Mouse (Mus musculus) embryonic facial prominence, embryonic 15.5 days (tissue): Measurements from ENCODE around the gene Paip2b. TPM values are rescaled to one million over a fixed set of nuclear protein-coding genes. Genes with fewer than 3 reads are reported as not detected.
A peak's percentile ranks its signal among the peaks of the same experiment; 100 is the strongest.
"Not testable (repeated sequence)": the region's sequence is repeated elsewhere in the genome, so short reads cannot be mapped to it uniquely, and the experiment has no call there.

Source experiments
- ATAC-seq: fragments of 200-750 bp; cut with Nextera tagmentation; 2 replicates; pipeline ENCODE4 v1.8.0; 2017; ENCODE audit warnings: low read depth, moderate TSS enrichment; ENCODE audit not compliant: insufficient number of reproducible peaks, low FRiP score, low TSS enrichment
- H3K27ac ChIP-seq: fragments of 300-500 bp; sonication (generic); replicated peaks from 2 replicates; pipeline ENCODE4 v1.5.1; 2015; ENCODE audit warnings: mild to moderate bottlenecking, inconsistent platforms
- H3K27me3 ChIP-seq: fragments of 300-500 bp; sonication (generic); 2 replicates; pipeline ENCODE4 v1.6.1; 2015; ENCODE audit warnings: inconsistent platforms
- H3K36me3 ChIP-seq: fragments of 300-500 bp; sonication (generic); 2 replicates; pipeline ENCODE4 v1.6.1; 2015; ENCODE audit warnings: mild to moderate bottlenecking, inconsistent platforms
- H3K4me1 ChIP-seq: fragments of 300-500 bp; sonication (generic); 2 replicates; pipeline ENCODE4 v1.6.1; 2015; ENCODE audit warnings: inconsistent platforms
- H3K4me2 ChIP-seq: fragments of 300-500 bp; sonication (generic); replicated peaks from 2 replicates; pipeline ENCODE4 v1.6.1; 2015; ENCODE audit warnings: mild to moderate bottlenecking, inconsistent platforms
- H3K4me3 ChIP-seq: fragments of 300-500 bp; sonication (generic); replicated peaks from 2 replicates; pipeline ENCODE4 v1.5.1; 2015; ENCODE audit warnings: mild to moderate bottlenecking, inconsistent platforms
- H3K9ac ChIP-seq: fragments of 300-500 bp; sonication (generic); 2 replicates; pipeline ENCODE4 v1.6.1; 2015; ENCODE audit warnings: inconsistent platforms
- H3K9me3 ChIP-seq: fragments of 300-500 bp; sonication (generic); replicated peaks from 2 replicates; pipeline ENCODE4 v1.6.1; 2016; ENCODE audit warnings: inconsistent platforms
- WGBS: fragments of 180-500 bp; shearing (Covaris S2); methylation state at CpG from one replicate; pipeline ENCODE4 v1.1.7; 2015; 5-methylcytosine and 5-hydroxymethylcytosine counted together
- polyA plus RNA-seq: library from polyadenylated mRNA; unstranded; fragments of >200 nt; fragmentation: Nextera tagmentation; extraction: Ambion mirVana; gene quantifications from 2 replicates; pipeline ENCODE4 v1.2.1, GENCODE M21; 2015

Gene Paip2b
- polyA plus RNA-seq, 1 experiment from 2014 or later: 19.9 TPM

- Histone ChIP-seq H3K27me3 (no peaks in the 10 kb centered on the region), H3K4me3 (no peak overlapping the region), H3K4me2 (no peak overlapping the region), H3K27ac (no peak overlapping the region), H3K36me3 (peaks cover 24% of the 10 kb centered on the region), H3K9me3 (no peaks in the 10 kb centered on the region), H3K4me1 (peaks cover 10% of the 10 kb centered on the region), H3K9ac (no peak overlapping the region)
- no peak for ATAC-seq
- 62% methylated on average over 3 of the region's 3 CpGs for WGBS
Measured at GRCm38 (mm10) chr6:83796686-83797085, 34.9 kb downstream of the Paip2b start.

- Histone ChIP-seq H3K36me3 (peaks cover 13% of the 10 kb centered on the region), H3K27ac (peak overlapping the region; percentile 96), H3K9ac (peak overlapping the region; percentile 75), H3K27me3 (no peaks in the 10 kb centered on the region), H3K4me3 (peak overlapping the region; percentile 88), H3K9me3 (no peaks in the 10 kb centered on the region), H3K4me1 (peaks cover 10% of the 10 kb centered on the region), H3K4me2 (peak overlapping the region; percentile 89)
- 5% methylated on average over 13 of the region's 13 CpGs for WGBS
- ATAC-seq: no peak
Measured at GRCm38 (mm10) chr6:83795492-83795900, 36.0 kb downstream of the Paip2b start.

- Histone ChIP-seq H3K9me3 (no peaks in the 10 kb centered on the region), H3K27me3 (no peaks in the 10 kb centered on the region), H3K4me1 (peaks cover 10% of the 10 kb centered on the region), H3K4me3 (peak within 1 kb of the TSS; percentile 88), H3K4me2 (peak within 1 kb of the TSS; percentile 89), H3K36me3 (peaks cover 7% of the 10 kb centered on the region; the same call in 1 of the 2 replicates), H3K27ac (peak within 1 kb of the TSS; percentile 96), H3K9ac (peak within 1 kb of the TSS; percentile 75)
- peak; percentile 95 for ATAC-seq
- under 1% methylated on average over 43 of the region's 43 CpGs for WGBS
Measured at GRCm38 (mm10) chr6:83794760-83795296, 36.7 kb downstream of the Paip2b start, which contains the start of gene Nagk. Nagk (plus strand) TSS chr6:83794982.

- Histone ChIP-seq H3K27ac (no peak overlapping the region), H3K9ac (no peak overlapping the region), H3K36me3 (no peaks in the 10 kb centered on the region), H3K4me2 (no peak overlapping the region), H3K4me3 (no peak overlapping the region), H3K27me3 (no peaks in the 10 kb centered on the region), H3K9me3 (no peaks in the 10 kb centered on the region), H3K4me1 (peaks cover 7% of the 10 kb centered on the region)
- no peak for ATAC-seq
- WGBS: 64% methylated on average over 4 of the region's 4 CpGs
Measured at GRCm38 (mm10) chr6:83791251-83791890, 40.2 kb downstream of the Paip2b start.

GRCm38 (mm10) chr6:83790533-83790932 is 41.0 kb downstream of the Paip2b start:
- not testable (repeated sequence) for H3K4me2 ChIP-seq, H3K4me1 ChIP-seq, H3K36me3 ChIP-seq, H3K27me3 ChIP-seq, H3K9me3 ChIP-seq, H3K9ac ChIP-seq, H3K27ac ChIP-seq, H3K4me3 ChIP-seq, ATAC-seq
- 77% methylated on average over 5 of the region's 5 CpGs for WGBS

GRCm38 (mm10) chr6:83788554-83788953 is 43.0 kb downstream of the Paip2b start:
- no peak overlapping the region for H3K9ac ChIP-seq
- WGBS: 65% methylated on average over 7 of the region's 7 CpGs
- no peak for ATAC-seq
- H3K27ac ChIP-seq: no peak overlapping the region
- H3K4me1 ChIP-seq: no peaks in the 10 kb centered on the region
- H3K4me2 ChIP-seq: no peak overlapping the region
- no peak overlapping the region for H3K4me3 ChIP-seq
- H3K9me3 ChIP-seq: no peaks in the 10 kb centered on the region
- H3K27me3 ChIP-seq: no peaks in the 10 kb centered on the region
- H3K36me3 ChIP-seq: no peaks in the 10 kb centered on the region

- Histone ChIP-seq H3K27ac (no peak overlapping the region), H3K4me2 (no peak overlapping the region), H3K36me3 (no peaks in the 10 kb centered on the region), H3K9ac (no peak overlapping the region), H3K9me3 (no peaks in the 10 kb centered on the region), H3K27me3 (no peaks in the 10 kb centered on the region), H3K4me1 (no peaks in the 10 kb centered on the region), H3K4me3 (no peak overlapping the region)
- no peak for ATAC-seq
- WGBS: 68% methylated on average over 3 of the region's 3 CpGs
Measured at GRCm38 (mm10) chr6:83786426-83786825, 45.1 kb downstream of the Paip2b start.

- Histone ChIP-seq H3K27me3 (no peaks in the 10 kb centered on the region), H3K27ac (no peak overlapping the region), H3K9ac (no peak overlapping the region), H3K4me1 (peaks cover 15% of the 10 kb centered on the region), H3K4me3 (no peak overlapping the region), H3K9me3 (no peaks in the 10 kb centered on the region), H3K36me3 (no peaks in the 10 kb centered on the region), H3K4me2 (no peak overlapping the region)
- 6% methylated on average over 5 of the region's 5 CpGs for WGBS
- no peak for ATAC-seq
Measured at GRCm38 (mm10) chr6:83779026-83779425, 52.5 kb downstream of the Paip2b start.

GRCm38 (mm10) chr6:83778306-83778705 is 53.2 kb downstream of the Paip2b start:
- no peak for ATAC-seq
- Histone ChIP-seq H3K4me1 (peaks cover 22% of the 10 kb centered on the region), H3K4me3 (no peak overlapping the region), H3K27me3 (no peaks in the 10 kb centered on the region), H3K4me2 (no peak overlapping the region), H3K27ac (no peak overlapping the region), H3K36me3 (0 out of 2 replicates have a peak, but pooled peaks cover 2% of the 10 kb centered on the region), H3K9ac (no peak overlapping the region), H3K9me3 (no peaks in the 10 kb centered on the region)
- WGBS: 89% methylated on average over 7 of the region's 7 CpGs

GRCm38 (mm10) chr6:83775638-83776293 is 55.8 kb downstream of the Paip2b start, which contains the start of gene Tex261:
Tex261 (minus strand) TSS chr6:83775813.
- WGBS: under 1% methylated on average over 45 of the region's 45 CpGs
- Histone ChIP-seq H3K9ac (peak within 1 kb of the TSS; percentile 91), H3K9me3 (no peaks in the 10 kb centered on the region), H3K4me3 (peak within 1 kb of the TSS; percentile 94), H3K36me3 (peaks cover 27% of the 10 kb centered on the region), H3K27me3 (no peaks in the 10 kb centered on the region), H3K4me2 (peak within 1 kb of the TSS; percentile 76), H3K27ac (peak within 1 kb of the TSS; percentile 85), H3K4me1 (peaks cover 22% of the 10 kb centered on the region)
- peak; percentile 96 for ATAC-seq

GRCm38 (mm10) chr6:83774781-83775563 is 56.6 kb downstream of the Paip2b start:
- H3K9ac ChIP-seq: peak overlapping the region; percentile 91
- peaks cover 22% of the 10 kb centered on the region for H3K4me1 ChIP-seq
- no peaks in the 10 kb centered on the region for H3K27me3 ChIP-seq
- ATAC-seq: no peak; the same call in 1 of the 2 replicates
- H3K4me3 ChIP-seq: peak overlapping the region; percentile 94
- no peaks in the 10 kb centered on the region for H3K9me3 ChIP-seq
- WGBS: under 1% methylated on average over 14 of the region's 14 CpGs
- peaks cover 34% of the 10 kb centered on the region for H3K36me3 ChIP-seq
- peak overlapping the region; percentile 76 for H3K4me2 ChIP-seq
- H3K27ac ChIP-seq: peak overlapping the region; percentile 85
